Mouse (Mus musculus): ENCODE data around the gene Wapl.
A peak's percentile ranks its signal among the peaks of the same experiment; 100 is the strongest.

The Wapl gene

DNA sequence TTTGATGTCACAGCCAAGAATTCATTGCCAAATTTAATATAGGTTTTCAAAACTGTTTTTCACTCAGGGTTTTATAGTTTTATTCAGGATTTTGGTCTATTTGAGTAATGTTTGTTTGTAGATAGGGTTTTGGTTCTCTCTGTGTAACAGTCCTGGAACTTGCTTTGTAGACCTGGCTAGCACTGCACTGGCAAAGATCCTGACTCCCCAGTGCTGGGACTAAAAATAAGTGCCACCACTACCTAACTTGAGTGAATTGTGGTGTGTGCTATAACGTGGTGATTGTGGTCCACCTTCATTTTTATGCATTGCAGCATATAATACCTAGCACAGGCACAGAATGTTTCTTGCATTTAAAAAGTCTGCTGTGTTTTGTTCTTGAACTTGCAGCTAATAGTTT lies 23.6 kb downstream of the Wapl start:
- no peak for DNase-seq

GRCm38 (mm10) chr14:34710209-34710608 lies 36.5 kb downstream of the Wapl start:
- no peak for DNase-seq

GRCm38 (mm10) chr14:34712027-34712426 lies 38.3 kb downstream of the Wapl start:
- DNase-seq, result no peak

DNA sequence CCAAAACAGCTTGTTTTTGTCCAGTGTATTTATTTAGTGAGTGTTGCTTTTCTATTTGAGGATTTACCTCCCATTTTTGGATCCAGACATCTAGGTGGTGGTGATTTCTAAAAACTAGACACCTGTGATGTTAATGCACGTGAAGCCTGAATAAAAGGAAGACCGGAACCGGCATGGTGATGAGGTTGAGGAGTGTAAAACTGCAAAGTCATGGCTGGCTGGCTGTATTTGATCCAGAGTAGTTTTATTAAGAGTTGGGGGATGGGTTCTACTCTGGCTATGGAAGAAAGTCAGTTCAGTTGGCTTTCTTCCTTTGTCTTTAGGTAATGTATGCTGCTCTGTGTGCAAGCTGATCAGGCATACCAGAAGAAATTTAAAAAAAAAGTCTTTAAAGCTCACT lies 39.1 kb downstream of the Wapl start:
- no peak for DNase-seq

- no peak for DNase-seq
Observed at GRCm38 (mm10) chr14:34718150-34718549, 44.4 kb downstream of the Wapl start.

GRCm38 (mm10) chr14:34727709-34728108 lies 54.0 kb downstream of the Wapl start:
- DNase-seq, result no peak

- no peak for DNase-seq
Observed at GRCm38 (mm10) chr14:34735405-34735804, 61.7 kb downstream of the Wapl start.

- no peak for DNase-seq
Observed at GRCm38 (mm10) chr14:34745401-34745800, 71.7 kb downstream of the Wapl start.

GRCm38 (mm10) chr14:34755731-34756130 lies 82.0 kb downstream of the Wapl start:
- no peak for DNase-seq

- DNase-seq, result no peak
Observed at GRCm38 (mm10) chr14:34759938-34760337, 86.2 kb downstream of the Wapl start.

GRCm38 (mm10) chr14:34761082-34761959 lies 87.6 kb downstream of the Wapl start:
- no peak for DNase-seq

DNA sequence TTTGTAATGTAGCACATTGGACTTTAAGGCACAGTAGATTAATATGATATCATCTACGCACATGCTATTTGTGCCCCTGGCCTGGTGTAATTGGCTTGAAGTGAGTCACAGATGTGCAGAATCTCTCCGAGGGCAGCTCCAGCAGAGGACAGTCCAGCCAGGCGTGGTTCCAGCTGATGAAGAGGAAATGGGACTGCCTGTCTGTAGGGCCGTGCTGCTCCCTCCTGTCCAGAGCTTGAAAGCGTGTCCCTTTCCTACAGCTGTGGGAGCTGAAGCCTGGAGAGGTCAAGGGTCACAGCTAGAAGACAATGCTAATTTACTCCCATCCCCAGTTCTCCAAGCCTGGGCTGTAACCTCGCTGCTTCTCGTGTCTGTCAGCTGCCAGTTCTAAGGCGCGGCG lies 89.0 kb downstream of the Wapl start:
- no peak for DNase-seq

DNA sequence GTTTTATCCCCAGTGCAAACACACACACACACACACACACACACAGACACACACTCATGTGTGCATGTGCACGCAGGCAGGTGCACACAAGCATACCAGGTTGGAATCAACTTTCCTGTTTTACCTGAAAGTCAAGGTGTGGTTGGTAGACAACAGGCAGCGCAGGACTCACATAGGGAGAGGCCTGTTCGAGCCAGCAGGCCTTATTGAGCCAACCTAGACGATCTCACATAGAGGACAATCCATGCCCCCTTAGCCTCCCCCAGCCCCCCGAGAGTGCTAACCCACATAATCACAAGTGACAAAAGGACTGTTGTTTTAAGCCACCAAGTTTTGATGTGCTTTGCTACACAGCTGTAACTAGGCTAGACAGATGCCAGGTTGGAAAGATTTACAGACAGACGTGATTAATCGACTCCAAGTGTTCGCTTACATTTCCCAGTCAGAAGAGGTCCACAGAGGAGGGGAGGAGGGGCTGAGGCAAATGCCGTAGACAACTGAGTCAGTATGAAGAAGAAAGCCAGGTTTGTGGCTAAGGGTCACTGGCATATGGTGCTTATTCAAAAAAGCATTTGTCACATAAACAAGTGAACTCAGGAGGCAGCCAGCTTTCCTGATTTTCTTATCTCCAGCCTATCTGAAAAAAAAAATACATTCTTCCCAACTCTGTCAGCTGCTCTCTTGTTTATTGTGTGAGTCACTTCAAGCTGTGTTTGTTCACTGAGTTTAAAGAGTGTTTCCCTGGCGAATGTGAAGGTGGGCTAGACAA lies 90.2 kb downstream of the Wapl start:
- no peak for DNase-seq

GRCm38 (mm10) chr14:34764908-34765307 lies 91.2 kb downstream of the Wapl start:
- DNase-seq, result no peak

DNA sequence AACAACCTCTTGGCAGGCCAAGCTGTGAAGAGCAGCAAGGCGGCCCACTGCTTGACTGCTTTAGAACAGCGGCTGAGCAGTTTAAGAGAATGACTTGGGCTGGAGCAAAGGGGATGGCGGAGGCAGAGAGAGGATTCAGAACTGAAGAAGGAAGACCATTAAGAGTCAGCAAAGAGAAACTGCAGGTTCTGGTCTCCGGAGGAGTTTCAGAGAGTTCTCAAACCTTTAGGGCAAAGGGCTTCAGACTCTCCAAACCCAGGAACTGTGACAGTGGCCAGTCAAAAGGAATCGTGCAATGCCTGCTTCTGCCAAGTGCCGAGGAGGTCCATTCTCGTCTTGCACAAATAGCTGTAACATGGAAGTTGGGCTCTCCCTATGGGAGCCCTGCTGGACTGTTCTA lies 91.7 kb downstream of the Wapl start:
- no peak for DNase-seq

DNA sequence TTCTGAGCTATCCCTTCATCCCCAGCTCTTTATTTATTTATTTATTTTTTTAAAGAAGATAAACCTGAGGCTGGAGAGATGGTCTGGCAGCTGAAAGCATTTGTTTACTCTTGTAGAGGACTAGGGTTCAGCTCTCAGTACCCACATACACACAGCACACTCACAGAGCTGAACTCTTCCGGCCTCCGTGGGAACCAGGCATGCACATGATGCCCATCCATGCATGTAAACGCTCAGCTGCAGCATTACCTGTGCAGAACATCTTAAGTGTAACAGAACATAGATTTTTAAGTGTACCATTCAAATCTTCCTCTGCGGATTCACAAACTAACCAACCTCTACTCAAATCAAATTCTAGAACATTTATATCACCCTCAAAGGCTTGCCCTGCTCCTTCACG lies 92.5 kb downstream of the Wapl start:
- no peak for DNase-seq

DNA sequence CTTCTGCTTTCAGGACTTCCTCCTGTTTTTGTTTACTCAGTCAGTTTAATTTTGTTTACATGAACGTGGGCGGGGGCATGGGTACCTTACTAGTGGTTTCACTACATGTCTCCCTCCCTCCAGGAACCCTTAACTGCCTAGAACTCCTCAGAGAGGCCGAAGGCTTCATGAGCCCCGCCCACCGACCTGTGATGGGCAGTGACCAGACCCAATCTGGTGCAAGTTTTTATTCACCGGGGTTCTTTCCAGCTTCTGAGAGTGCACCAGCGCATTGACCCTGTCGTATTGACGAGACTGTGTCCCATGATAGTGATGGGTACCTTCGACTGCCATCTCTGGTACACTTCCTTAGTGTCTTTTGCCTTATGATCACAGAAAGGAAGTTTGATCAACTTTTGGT lies 94.6 kb downstream of the Wapl start:
- peak; percentile 79 to 80 for DNase-seq

- peak; percentile 49 to 79 for DNase-seq
Observed at GRCm38 (mm10) chr14:34769021-34769566, 95.4 kb downstream of the Wapl start.

GRCm38 (mm10) chr14:34769567-34770158 lies 95.9 kb downstream of the Wapl start:
- no peak for DNase-seq

- DNase-seq, result no peak
Observed at GRCm38 (mm10) chr14:34770467-34770866, 96.7 kb downstream of the Wapl start.

GRCm38 (mm10) chr14:34771601-34772000 lies 97.9 kb downstream of the Wapl start:
- DNase-seq, result no peak

- no peak for DNase-seq
Observed at GRCm38 (mm10) chr14:34772132-34772531, 98.4 kb downstream of the Wapl start.

- no peak for DNase-seq
Observed at GRCm38 (mm10) chr14:34773681-34774080, 100.0 kb downstream of the Wapl start.
